Mouse (Mus musculus): ENCODE measurements at regions not wholly inside any gene's neighbourhood (a gene's known extent, or its start where the extent isn't known, plus 50 kb on each side); places are given as distances from the start of the nearest gene placed in this dataset.
A peak's percentile ranks its signal among the peaks of the same experiment; 100 is the strongest.

DNA sequence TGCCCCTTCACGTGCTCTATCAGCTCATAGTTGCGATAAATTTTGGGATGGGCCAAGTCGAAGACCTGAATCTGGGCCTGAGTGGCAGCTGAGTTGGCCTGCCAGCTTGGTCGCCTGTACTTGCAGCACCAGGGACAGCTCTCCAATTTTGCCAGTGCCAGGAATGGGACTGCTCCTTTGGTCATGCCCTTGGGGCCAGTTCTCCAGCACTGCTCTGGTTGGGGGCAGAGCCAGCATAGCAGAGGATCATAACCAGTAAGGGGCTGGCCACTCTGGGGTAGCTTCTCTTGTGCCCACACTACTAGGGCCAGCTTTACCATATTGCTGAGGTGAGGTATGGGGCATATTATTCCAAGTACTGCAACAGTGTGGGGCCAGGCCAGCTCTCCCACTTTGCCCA, 397.0 kb upstream of the Cadm2 start:
- no peak for DNase-seq (ENCODE audit: low spot score in 2 of 2)

- no peak for DNase-seq (ENCODE audit: low spot score in 2 of 2)
These were observed 369.0 kb upstream of the Cadm2 start for GRCm38 (mm10) chr16:67989671-67990070.

DNA sequence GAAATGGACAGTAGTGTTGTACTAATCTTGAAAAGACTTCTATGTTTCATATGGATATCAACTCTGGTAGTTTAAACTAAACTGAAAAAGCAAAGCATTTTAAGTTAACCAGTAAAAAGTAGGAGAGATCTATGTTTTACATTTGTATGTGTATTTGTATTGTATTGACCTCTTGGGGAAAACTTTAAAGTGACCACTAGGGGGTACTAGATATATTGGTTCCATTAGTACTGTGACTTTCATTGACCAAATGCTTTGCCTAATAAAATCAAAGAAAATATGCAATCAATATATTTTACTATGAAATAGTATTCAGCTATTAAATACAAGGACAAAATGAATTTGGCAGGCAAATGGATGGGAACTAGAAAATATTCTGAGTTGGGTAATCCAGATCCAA, 355.9 kb upstream of the Cadm2 start:
- DNase-seq (ENCODE audit: low spot score in 2 of 2) = no peak

GRCm38 (mm10) chr16:67968311-67969145, 347.8 kb upstream of the Cadm2 start:
- DNase-seq (ENCODE audit: low spot score in 2 of 2) = peak; percentile 13 to 42

GRCm38 (mm10) chr16:67949112-67949511, 328.4 kb upstream of the Cadm2 start:
- DNase-seq (ENCODE audit: low spot score in 2 of 2) = no peak

DNA sequence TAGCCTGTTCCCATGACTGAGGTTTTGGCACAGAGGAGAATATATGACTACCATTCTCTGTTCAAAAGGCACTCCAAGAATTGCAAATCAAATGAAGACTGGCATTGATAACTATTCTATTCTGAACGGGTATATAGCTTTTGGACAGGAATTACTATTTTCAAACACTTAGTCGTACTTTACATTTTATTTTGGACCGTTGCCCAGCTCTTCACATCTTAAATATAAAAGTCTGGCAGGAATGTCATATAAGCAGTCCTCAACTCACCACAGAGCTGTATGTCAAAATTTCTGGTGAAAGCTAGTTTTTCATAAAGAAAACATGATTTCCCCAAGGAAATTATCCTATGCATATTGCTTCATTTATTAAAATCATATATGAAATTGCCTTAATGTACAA, 323.7 kb upstream of the Cadm2 start:
- no peak for DNase-seq (ENCODE audit: low spot score in 2 of 2)

DNA sequence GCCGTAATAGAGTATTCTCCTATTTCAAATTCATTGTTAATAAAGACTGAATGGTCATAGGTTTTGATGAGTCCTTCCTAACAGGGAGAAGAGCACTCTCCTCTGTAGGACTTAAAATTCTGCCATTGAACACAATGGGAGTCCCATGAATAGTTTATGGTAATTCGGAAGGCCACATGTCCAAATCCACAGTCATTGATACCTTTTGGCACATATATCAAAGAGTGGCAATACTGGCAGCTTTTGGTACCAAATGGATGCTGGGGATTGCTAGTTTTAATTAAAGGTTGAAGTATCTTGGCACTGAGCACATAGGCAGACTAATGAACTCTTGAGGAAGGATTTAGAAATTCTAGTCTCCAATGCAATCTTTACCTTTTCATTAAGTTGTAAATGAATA, 298.5 kb upstream of the Cadm2 start:
- no peak for DNase-seq (ENCODE audit: low spot score in 2 of 2)

DNA sequence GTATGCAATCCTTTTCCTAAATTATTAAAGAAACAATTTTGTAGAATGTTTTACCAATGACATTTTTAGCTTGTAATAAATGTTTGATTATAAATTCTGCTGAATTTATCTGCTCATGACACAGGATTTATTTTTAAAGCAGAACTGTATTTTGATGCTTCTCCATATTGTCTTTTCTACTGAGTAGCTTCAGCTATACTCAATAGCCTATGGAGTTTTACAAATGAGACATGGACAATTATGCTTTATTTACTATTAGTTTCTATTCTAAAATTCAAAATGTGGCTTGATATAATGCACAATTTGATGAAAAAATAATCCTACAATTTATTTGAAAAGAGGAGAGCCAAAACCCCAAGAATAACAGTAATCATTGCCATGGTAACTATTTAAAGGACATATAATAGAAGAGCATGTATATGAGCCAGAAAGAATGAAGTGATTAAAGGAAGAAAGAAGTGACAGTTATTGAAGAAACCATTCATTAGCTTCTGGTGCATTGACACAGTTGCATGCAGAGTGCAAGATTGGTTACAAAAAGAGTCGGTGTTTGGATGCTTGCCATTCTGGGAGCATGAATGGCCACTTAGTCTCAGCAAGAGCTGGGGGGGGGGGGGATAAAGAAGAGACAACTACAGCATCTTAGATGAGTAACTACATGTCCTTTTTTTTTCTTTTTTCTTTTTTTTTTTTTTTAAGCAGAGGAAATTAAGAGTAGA, 250.8 kb upstream of the Cadm2 start:
- DNase-seq (ENCODE audit: low spot score in 2 of 2) = no peak

GRCm38 (mm10) chr16:67850201-67850600, 229.5 kb upstream of the Cadm2 start:
- DNase-seq (ENCODE audit: low spot score in 2 of 2) = peak; percentile 19 to 40

DNA sequence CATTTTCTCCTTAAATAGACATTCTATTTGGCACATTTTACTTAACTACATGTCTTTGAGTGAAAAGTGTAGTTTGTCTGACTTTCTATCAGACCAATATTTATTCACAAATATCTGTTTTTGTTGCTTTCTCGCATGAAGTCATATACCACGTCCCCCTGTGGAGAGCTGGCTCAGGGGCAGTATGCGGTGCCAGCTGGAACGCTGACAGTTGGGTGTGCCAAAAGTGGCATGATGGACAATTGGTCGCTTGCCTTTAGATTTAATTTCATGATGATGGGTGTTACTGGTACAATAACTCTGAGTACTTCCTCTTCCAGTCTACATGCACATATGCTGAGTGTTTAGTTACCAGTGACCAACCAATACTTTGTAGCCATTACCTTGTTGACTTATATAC, 223.8 kb upstream of the Cadm2 start:
- DNase-seq (ENCODE audit: low spot score in 2 of 2) = no peak

DNA sequence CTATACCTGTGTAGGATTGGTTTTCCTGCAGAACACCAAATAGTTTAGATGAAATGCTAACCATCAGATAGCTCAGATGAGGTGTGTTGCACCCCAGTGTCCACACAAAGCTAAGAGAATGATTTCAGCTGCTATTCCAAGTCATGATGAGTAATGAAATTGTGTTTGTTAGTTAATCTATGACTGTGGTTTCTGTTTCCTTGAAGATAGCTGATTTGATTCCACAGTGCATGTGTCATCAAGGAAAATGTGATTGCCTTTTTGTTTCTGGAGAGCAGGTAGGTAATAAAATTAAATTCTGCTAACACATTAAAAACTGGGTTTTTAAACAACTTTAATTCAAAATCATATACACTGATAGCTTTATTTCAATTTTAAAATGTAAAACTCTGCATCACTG, 176.5 kb upstream of the Cadm2 start:
- DNase-seq (ENCODE audit: low spot score in 2 of 2) = no peak

GRCm38 (mm10) chr16:67776091-67776490, 155.4 kb upstream of the Cadm2 start:
- DNase-seq (ENCODE audit: low spot score in 2 of 2) = peak; percentile 2 to 22

DNA sequence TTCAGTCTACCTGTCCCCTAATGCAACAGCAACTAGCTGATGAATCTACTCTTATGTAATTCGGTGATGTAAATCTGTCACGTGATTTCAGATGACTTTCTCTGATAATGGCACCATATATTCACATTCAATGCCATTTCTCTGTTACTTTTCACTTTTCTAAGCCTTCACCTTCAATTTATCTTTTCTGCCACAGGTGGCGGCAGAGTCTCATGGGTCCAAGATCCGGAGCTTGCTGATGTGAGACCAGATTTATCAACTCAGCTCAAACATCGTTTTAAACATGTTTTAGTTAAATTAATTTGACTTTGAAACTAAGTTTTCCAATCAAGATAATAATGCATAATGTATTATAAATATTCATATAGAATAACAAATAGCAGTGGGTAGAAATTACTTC, 148.4 kb upstream of the Cadm2 start:
- peak; percentile 2 to 29 for DNase-seq (ENCODE audit: low spot score in 2 of 2)

- no peak for DNase-seq (ENCODE audit: low spot score in 2 of 2)
These were observed 114.7 kb upstream of the Cadm2 start for GRCm38 (mm10) chr16:67735398-67735797.

DNA sequence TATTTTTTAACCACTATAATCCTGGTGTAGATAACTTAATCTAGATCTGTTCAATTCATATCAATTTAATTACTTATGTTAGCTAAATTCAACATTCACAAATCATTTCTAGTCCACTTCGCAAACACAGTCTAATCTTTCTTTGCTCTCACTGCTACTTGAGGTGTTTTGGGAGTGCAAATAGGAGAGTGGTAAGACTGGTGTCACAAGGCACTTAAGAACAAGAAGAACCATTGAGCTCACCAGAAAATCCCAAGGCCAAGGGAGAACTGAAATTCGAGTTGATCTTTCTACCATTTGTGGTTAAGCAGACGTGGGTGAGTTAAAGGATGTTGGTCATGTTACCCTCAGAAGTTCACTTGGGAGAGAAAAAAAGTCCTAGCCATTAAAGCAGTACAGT, 77.9 kb upstream of the Cadm2 start:
- DNase-seq (ENCODE audit: low spot score in 2 of 2) = no peak

Data from frontal cortex, postnatal 36 days (tissue).